Mouse (Mus musculus): Measurements from ENCODE around the gene Tmem185b. TPM values are rescaled to one million over a fixed set of nuclear protein-coding genes. Genes with fewer than 3 reads are reported as not detected.

Gene Tmem185b
- 10 to 100 TPM; 13.3 to 13.5 TPM for total RNA-seq (2021)
- long read RNA-seq, experiment 1, transcript Tmem185b-202 (1 exons, 2,824 nt): major isoform, 11 of 11 reads
- long read RNA-seq, experiment 1, partial matches to known transcripts: 0 of 11 reads
- long read RNA-seq, experiment 1, other reads (novel, unspliced or antisense): 0 of 11 reads
- long read RNA-seq, experiment 2, transcript Tmem185b-202 (1 exons, 2,824 nt): major isoform, 18 of 18 reads
- long read RNA-seq, experiment 2, partial matches to known transcripts: 0 of 18 reads
- long read RNA-seq, experiment 2, other reads (novel, unspliced or antisense): 0 of 18 reads

DNA sequence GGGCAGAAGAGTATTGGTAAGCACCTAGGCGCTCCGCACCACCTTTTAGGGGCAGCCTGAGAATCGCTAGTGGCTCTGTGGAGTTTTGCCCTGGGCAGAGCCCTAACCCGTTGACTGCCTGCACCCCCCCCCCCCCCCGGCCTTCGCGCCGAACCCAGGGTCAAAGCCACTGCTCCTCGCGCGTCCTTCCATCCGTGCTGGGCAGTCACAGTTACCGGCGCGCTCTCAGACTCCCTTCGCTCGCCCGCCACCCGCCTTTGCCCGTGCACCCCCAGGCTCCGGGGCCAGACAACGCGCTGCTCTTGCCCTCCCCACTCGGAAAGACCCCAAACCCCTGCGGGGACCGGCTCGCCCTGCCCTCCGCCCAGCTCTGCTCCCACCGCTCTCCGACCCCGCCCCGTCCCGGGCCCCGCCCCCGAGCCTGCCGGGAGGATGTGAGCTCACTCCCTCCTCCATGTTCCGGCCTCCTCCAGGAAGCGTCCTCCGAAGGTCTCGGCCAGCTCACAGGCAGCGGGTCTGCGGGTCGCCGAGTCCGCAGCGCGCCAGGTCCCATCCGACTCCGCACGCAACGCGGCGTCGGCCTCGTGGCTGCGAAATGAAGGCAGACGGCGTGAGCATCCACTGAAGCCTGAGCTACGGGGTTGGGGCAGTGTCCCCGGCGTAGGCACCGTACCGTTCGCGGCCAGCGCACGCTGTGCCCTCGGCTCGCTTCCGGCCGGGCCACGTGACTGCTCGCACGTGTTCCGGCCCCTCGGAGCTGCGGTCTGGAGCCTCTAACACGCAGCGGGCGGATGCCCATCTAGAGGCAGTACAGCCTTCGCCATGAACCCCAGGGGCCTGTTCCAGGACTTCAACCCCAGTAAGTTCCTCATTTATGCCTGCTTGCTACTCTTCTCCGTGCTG, at the start of gene Tmem185b:
Gene Tmem185b, plus strand, starts transcription at position 472 of the 903 bp plus-strand sequence.
- DNase-seq (ENCODE audit: low spot score in 2 of 2): peak; percentile 90 to 91

DNA sequence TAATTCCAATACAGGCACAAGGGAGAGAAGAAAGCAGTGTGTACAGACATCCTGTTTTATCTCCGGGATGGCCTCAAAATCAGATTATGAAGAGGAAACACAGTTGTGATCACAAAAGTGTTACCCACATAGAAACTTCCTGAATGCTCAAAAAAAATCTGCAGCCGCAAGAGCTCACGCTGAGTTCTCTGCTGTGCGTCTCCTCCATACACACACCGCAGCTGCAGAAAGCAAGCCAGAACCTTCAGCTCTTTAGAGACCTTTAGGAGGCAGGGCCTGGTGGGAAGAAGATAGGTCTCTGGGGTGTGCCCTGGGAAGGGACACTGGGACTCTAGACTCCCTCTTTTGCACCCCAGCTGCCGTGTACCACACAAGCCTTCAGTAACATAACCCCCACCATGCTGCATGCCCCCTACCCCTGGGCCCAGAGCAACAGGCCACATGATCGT, 49.0 kb upstream of the Tmem185b start:
- no peak for DNase-seq (ENCODE audit: low spot score in 2 of 2)

DNA sequence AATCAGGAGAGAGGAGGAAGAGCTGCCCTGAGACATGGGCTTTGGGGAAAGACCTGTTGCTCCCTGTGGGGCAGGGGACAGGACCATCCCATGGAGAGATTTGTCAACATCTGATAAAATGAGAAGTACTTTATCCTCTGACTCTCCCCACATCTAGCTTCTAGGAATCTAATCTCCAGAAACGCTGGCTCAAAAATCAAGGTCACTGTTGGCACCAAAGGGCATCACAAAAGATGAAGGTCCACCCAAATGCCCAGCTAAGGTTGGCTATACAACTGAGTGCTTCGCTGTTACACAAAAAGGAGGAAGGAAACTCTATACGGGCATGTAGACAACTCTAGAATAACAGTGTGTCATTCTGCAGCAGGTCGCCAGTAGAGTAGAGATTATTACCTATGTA, 46.3 kb upstream of the Tmem185b start:
- no peak for DNase-seq (ENCODE audit: low spot score in 2 of 2)

DNA sequence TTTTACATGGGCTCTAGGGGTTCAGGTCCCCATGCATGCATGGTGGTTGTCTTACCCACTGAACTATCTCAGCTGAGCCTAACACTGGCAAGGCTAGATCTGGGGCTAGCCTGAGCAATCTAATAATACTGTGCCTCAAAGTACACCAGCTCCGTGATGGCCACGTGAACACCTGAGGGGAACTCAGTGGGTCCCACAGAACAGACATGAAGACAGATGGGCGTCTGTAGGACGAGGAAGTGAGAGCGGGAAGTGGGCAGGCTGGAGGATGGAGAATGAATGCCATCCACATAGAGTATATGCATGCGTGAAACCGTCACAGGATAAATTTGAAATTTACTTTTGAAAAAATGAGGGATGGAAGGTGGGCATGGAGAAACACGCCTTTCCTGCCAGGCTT, 45.3 kb upstream of the Tmem185b start:
- DNase-seq (ENCODE audit: low spot score in 2 of 2): no peak

DNA sequence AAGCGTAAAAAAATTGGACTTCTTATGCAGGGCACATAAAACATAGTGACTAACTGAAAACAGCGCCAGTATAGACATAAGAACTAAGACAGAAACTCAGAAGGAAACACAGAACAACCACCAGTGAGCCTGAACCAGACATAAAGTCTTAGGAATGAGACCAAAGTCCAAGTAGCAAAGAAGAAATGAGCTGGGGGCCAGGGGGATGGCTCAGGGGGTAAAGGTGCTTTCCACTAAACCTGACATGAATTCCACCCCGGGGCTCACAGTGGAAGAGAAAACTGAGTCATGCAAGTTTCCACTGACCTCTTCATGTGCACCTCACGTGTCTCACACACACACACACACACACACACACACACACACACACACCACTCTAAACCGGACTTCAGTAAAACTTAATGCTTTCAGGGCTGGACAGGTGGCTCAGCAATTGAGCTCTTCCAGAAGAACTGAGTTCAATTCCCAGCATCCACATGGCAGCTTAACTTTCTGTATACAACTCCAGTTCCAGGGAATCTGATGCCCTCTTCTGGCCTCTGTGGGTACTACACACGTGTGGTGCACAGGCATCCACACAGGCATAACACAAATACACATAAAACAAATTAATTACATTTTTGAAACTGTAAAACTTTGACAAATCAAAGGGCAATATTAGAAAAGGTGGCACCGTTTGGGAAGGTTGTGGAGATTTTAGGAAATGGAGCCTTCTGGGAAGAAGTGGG, 44.6 kb upstream of the Tmem185b start:
- no peak for DNase-seq (ENCODE audit: low spot score in 2 of 2)

DNA sequence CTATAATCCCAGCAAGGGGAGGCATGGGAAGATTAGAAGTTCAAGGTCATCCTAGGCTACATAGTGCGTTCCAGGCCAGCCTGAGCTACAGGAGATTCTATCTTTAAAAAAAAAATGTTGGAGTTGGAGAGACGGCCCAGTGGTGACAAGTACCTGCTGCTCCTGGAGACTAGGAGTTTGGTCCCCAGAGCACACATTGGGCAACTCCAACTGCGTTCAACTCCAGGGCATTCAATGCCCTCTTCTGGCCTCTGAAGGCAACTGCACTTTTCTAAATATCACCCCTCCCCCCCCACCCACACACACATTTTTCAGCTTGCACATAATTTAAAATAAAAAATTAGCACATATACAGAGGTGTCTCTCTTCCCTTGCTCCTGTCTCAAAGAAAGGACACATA, 43.1 kb upstream of the Tmem185b start:
- DNase-seq (ENCODE audit: low spot score in 2 of 2): no peak

DNA sequence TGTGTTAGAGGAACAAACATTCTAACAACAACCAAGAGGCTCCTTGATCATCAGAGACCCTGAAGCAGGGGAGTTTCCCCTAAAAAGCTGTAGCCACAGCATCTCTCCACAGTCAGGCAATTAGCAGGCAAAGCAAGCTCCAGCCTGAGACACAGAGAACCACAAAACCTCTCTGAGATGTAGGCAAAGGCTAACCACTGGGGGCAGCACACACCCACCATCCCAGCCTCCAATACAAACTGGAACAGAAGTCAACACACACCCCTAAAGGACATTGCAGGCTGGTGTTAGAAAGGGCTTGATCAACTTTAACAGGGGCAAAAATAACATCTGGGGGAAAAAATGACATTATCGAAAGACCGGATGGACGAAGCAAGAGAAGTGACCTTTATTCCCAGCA, 41.5 kb upstream of the Tmem185b start:
- DNase-seq (ENCODE audit: low spot score in 2 of 2): peak in 1 of 2 experiments; percentile 19

DNA sequence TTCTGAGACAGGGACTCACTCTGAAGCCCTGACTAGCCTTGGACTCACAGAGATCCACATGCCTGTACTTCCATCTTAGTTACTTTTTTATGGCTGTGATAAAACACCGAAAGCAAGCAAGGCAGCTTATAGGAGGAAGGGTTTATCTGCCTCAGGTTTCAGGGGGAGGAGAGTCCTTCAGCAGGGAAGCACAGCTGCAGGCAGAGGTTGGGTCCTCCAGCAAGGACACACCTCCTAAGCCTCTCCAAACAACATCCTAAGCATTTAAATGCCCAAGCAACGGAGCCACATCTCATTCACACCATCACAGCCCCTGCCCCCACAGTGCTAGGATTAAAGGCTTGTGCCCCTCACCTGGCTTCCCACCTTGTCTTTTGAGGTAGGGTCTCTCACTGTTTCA, 40.1 kb upstream of the Tmem185b start:
- DNase-seq (ENCODE audit: low spot score in 2 of 2): no peak

DNA sequence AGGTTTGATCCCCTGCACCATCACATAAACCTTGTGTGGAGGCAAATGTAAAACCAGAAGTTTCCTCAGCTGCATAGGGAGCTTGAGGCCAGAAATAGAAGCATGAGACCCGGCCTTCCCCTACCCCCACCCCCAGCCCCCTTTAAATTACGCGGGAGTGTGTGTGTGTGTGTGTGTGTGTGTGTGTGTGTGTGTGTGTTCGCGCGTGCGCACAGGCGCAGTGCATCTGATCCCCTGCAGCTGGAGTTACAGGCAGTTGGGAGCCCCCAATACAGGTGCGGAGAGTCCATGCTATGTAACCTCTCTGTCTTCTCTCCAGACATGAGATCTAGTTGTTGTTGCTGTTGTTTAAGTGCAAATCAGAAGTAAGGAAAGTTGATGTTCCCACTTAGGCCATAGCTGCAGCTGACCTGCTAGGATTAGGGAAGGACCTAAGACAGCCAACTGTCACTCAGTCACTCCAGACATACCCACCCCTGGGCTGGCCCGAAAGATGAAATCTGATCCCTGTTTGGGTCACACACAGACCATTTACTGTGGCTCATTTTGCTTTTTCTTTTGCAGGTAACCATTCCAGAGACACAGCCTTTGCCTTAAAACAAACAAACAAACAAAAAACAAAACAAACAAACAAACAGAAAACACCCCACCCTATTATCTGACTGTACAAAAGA, 37.9 kb upstream of the Tmem185b start:
- no peak for DNase-seq (ENCODE audit: low spot score in 2 of 2)

DNA sequence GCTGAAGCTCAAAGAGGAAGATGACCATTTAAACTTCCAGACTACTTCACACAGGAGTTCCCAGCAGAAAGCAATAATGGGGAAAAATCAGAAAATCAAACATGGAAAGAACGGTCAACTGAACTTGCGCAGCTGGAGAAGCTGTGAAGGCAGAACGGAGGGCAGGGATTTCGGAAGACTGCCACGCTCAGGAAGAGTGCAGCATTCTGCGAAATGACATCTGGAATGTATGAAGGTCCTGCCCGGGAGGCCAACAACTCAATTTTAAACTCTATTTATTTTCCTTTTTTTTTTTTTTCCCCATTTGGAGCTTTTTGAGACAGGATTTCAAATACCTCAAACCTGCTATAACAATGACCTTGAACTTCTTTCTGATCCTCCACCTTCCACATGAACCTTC, 35.2 kb upstream of the Tmem185b start:
- no peak for DNase-seq (ENCODE audit: low spot score in 2 of 2)

DNA sequence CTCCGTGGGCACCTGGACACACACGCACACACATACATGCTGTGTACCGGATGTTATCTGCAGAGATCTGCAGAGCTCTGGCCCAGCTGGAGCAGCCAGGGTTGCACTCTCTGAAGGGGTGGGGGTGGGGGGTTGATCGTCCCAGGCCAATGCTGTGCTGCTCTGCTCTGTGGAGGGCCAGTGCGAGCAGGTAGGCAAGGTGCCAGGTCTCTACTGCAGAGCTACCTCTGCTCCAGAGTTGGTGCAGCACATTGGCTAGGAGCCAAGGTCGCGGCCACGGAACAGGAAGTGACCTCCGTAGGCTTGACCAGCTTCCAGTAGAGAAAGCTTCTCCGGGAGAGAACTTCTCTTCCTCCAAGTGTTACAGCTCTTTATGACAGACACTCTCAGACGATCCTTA, 33.9 kb upstream of the Tmem185b start:
- DNase-seq (ENCODE audit: low spot score in 2 of 2): no peak

DNA sequence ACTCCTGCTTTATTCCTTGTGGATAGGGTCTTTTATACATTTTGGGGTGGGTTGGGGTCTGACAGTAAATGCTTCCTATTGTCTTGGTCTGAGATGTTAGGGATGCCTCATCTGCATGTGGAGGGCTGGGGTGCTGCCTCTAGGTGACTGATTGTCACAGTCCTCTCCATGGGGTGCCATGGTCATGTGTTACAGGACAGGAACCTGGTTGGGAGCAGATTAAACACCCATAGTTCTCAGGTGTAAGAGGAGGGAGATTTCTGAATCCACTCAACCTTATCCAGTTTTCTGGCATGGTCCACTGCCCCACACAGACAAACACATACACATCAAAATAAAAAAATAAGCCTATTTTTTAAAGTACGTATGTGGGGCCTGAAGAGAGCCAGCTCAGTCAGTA, 33.5 kb upstream of the Tmem185b start:
- DNase-seq (ENCODE audit: low spot score in 2 of 2): no peak

DNA sequence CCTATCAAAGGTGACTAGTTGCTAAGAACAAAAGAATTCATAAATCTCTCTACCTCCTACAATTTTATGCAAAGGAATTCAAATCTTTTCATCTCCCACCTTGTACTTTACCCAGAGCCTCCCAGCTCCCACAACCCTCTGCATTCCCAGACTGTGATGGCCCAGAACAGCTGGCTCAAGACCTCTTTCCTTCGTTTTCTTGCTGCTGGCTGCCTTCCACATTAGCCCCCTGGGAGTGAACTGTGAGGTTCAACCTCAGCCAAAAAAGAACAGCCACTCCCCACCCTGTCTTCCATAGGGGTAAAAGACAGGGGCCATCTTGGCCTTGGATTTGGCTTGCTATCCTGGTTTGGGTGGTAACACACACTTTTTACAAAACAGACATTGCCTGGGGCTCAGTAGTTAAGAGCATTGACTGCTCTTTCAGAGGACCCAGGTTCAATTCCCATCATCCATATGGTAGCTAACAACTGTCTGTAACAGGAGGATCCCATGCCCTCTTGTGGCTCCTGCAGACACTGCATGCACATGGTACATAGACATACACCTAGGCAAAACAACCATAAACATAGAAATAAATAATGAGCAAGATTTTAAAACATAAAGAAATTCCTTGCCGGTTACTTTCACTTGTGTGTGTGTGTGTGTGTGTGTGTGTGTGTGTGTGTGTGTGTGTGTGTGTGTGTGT, 31.8 kb upstream of the Tmem185b start:
- DNase-seq (ENCODE audit: low spot score in 2 of 2): no peak

DNA sequence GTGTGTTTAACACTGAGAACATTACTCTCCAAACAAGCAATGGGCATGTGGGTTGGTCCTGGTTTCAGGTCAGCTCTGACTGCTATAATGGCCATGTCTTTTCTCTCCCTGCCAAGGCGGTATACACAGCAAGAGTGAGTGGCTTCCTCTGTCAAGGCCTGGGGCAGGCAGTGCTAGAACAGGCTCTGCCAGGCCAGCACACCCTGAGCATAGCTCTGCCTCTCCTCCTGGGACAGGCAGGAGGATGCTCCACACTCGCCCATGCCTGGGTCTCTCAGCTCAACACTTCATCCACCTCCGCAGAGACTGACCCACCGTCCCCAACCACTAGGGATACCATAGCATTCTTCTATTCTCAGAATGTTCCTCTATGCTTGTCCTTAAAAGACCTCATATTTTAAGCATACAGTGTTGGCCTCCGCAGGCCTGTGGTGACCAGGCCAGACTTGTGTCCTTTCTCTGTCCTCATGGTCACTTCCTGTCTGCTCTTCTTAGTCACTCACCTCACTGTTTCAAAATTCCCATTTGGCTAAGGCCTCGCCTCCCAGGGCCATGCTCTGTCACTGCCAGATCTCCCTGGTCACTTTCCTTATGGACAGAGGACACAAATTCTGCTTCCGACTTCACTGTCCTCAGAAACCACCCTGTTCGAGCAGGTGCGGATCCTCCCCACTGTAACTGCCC, 31.1 kb upstream of the Tmem185b start:
- DNase-seq (ENCODE audit: low spot score in 2 of 2): no peak

DNA sequence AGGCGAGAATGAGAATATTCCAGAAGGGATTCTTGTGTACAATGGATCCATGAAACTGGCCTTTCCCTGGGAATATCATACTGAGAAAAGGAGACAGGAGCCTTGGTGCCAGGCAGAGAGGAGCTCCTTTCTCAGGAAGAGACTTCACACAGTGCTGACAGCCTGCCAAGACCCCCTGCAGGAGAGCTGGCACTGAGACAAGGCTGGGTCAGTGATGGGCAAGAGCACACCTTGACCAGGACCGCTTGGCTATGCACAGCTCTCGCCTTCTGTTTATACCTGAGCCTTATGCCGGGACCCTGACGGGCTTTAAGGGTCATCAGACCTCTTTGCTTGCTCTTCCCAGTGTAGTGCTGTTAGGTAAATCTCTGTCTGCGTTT, 30.6 kb upstream of the Tmem185b start:
- no peak for DNase-seq (ENCODE audit: low spot score in 2 of 2)

DNA sequence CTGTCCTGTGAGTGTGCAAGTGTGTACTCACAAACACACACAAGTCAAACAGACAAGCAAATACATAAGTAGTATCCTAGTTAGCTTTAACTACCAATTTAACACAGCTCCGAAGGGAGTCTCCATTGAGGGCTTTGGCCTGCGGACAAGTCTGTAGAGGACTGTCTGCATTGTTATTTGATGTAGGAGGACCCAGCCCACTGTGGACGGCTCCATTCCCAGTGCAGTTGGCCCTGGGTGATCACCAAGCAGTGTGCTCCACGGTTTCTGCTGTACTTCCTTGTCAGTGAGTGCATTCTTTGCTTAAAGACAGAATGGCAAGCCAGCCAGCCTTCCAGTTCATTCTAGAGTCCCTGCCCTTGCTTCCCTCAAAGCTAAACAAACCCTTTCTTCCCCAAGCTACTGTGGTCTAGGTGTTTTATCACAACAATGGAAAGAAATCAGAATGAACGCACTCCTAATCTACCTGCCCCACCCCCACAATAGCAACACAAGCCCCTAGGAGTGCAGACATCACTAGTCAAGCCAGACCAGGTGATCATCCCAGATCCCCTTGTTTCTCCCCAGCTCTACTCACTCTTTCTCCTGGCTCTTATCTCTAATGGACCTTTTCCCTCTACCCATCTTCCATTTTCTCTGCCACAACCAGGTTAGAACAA, 28.5 kb upstream of the Tmem185b start:
- DNase-seq (ENCODE audit: low spot score in 2 of 2): no peak

DNA sequence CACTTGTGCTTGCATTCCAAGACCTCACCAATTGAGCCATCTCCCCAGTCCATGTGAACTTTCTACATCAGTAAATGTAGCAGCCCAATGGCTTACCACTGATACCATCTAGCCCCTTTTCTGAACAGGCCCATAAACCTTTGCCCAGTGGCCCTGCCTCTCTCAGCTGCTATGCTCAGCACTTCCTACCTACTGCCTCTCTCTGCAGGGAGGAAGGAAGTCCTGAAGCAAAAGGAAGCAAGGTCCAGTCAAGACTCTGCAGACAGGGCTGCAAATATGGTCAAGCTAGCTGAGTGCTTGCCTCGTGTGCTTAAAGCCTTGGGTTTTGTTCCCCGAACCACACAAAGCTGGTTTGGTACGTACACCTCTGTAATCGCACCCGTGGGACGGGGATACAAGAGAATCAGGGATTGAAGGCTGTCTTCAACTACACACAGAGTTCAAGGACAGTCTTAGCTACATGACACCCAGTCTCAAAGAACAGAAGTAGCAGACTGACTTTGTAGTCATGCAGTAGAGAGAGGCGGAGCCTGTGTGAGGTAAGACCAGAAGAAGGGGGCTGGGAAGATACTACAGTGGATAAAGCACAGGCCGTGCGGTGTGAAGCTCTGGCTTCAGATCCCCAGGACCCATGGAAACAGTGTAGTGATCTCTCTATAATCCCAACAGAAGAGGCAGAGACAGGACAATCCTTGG, 27.3 kb upstream of the Tmem185b start:
- no peak for DNase-seq (ENCODE audit: low spot score in 2 of 2)

DNA sequence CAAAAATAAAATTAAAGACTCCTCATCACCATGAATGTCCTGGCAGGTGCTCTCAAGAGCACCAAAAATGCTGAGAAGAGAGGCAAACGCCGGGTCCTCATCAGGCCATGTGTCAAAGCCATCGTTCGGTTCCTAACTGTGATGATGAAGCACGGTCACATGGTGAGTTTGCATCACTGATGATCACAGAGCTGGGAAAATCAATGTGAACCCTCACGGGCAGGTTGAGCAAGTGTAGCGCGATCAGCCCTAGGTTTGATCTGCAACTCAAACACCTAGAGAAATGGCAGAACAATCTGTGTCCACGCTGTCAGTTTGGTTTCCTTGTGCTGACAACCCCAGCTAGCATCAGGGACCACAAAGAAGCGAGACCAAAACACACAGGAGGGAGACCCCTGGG, 26.5 kb upstream of the Tmem185b start:
- no peak for DNase-seq (ENCODE audit: low spot score in 2 of 2)

DNA sequence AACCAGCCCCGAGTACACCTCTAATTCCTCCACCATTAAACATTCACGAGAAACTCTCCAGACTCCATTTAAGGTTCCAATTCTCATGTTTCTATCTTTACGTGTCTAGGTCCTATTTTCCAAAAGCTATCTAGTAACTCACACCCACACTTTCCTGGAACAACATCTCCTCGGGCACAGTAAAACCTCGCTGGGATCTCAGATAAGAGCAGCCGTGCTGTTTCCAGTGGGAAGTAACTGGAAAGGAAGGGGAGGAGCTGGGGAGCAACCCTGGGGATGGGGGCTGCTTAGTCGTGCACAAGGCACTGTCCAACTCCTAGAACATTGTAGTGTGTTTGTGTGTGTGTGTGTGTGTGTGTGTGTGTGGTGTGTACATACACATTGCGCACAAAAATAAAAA, 24.1 kb upstream of the Tmem185b start:
- no peak for DNase-seq (ENCODE audit: low spot score in 2 of 2)
